Mouse (Mus musculus): ENCODE measurements at regions not wholly inside any gene's neighbourhood (a gene's known extent, or its start where the extent isn't known, plus 50 kb on each side); places are given as distances from the start of the nearest gene placed in this dataset.
A peak's percentile ranks its signal among the peaks of the same experiment; 100 is the strongest.

DNA sequence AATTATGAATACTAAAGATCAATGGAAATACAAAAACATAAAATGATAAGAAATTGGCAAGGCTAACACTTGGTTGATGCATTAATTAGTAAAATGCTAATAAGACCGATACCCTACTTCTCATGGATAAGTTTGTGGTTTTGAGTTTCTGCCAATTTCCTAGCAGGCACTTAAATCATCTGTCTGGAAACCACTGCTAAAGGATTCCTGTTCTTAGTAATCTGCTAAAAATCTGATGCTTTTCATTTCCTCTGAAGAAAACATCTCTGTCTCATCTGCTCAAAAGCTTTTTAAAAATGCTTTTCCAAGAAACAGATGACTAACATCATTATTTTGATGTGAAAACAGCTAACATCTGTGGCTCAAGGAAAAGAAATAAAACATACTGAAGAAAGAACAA is 321.4 kb upstream of the Pcdh7 start:
- Histone ChIP-seq H3K4me1 (ENCODE audit: insufficient read depth) (no peaks in the 10 kb centered on the region), H3K4me2 (no peak overlapping the region), H3K4me3 (ENCODE audit: low read depth, low read length) (no peak overlapping the region), H3K27me3 (ENCODE audit: insufficient read depth, low read length) (no peaks in the 10 kb centered on the region), H3K9ac (no peak overlapping the region), H3K9me3 (ENCODE audit: low read depth, low read length) (no peaks in the 10 kb centered on the region), H3K27ac (ENCODE audit: low read depth) (no peak overlapping the region), H3K36me3 (ENCODE audit: insufficient read depth) (no peaks in the 10 kb centered on the region)
- 62% methylated on average over 1 of the region's 1 CpGs for WGBS
- no peak for TF ChIP-seq CTCF (IDR thresholded peaks at IDR 0.05; ENCODE audit: low read depth)
- DNase-seq, result no peak
- ATAC-seq (ENCODE audit: insufficient read depth), result no peak

GRCm38 (mm10) chr5:57418216-57418615 is 299.6 kb upstream of the Pcdh7 start:
- Histone ChIP-seq H3K9me3 (ENCODE audit: low read depth, low read length) (no peaks in the 10 kb centered on the region), H3K9ac (no peak overlapping the region)

DNA sequence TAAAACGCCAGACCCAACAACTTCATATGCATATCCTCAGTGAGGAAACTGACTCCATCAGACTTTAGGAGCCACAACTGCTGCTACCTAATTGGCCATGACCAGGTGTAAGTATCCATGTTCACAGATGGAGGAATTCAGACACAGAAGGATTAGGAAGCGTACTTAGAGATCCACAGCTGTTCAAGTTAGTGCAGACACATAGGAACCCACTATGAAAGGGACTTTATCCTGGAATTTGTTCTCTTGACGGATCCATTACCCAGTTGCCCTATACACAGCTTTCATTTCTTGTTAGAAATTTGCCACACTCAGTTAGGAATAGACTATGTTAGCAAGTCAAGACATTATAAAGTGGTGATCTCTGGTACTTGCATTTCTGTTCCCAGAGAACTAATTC is 266.7 kb upstream of the Pcdh7 start:
- Histone ChIP-seq H3K27ac (ENCODE audit: low read depth) (no peak overlapping the region), H3K9ac (no peak overlapping the region), H3K4me3 (ENCODE audit: low read depth, low read length) (no peak overlapping the region), H3K4me2 (no peak overlapping the region), H3K9me3 (ENCODE audit: low read depth, low read length) (no peaks in the 10 kb centered on the region), H3K4me1 (ENCODE audit: insufficient read depth) (no peaks in the 10 kb centered on the region), H3K27me3 (ENCODE audit: insufficient read depth, low read length) (no peaks in the 10 kb centered on the region), H3K36me3 (ENCODE audit: insufficient read depth) (no peaks in the 10 kb centered on the region)
- ATAC-seq (ENCODE audit: insufficient read depth) (no peak), DNase-seq (no peak)
- no peak for TF ChIP-seq CTCF (IDR thresholded peaks at IDR 0.05; ENCODE audit: low read depth)
- WGBS, result 74% methylated on average over 3 of the region's 3 CpGs

More at GRCm38 (mm10) chr5:57418216-57418615, 299.6 kb upstream of the Pcdh7 start:
- H3K27ac ChIP-seq (ENCODE audit: low read depth), result no peak overlapping the region
- no peak overlapping the region for H3K4me3 ChIP-seq (ENCODE audit: low read depth, low read length)
- no peak for TF ChIP-seq CTCF (IDR thresholded peaks at IDR 0.05; ENCODE audit: low read depth)
- 85% methylated on average over 2 of the region's 2 CpGs for WGBS
- ATAC-seq (ENCODE audit: insufficient read depth), result no peak
- no peaks in the 10 kb centered on the region for H3K27me3 ChIP-seq (ENCODE audit: insufficient read depth, low read length)
- no peaks in the 10 kb centered on the region for H3K36me3 ChIP-seq (ENCODE audit: insufficient read depth)
- no peak overlapping the region for H3K4me2 ChIP-seq
- no peak for DNase-seq
- H3K4me1 ChIP-seq (ENCODE audit: insufficient read depth), result no peaks in the 10 kb centered on the region

DNA sequence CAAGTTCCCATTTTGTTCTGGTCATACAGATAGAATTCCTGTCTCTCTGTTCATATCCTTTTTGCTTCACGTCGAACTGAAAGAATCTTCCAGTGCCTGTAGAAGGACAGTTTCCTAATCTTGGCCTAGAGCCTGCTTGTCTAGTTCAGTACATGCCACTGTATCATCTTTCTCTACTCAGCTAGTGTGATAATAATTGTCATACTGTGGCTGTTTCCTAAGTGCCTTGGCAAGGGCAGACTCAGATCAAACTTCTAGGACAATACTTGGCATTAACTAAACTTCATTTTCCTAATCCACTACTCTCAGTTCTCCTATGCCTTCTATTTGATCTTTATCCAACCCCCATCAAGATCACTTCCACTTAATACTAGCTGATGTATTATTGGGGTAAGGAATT is 266.3 kb upstream of the Pcdh7 start:
- WGBS, result 68% methylated on average over 2 of the region's 2 CpGs
- DNase-seq (peak; percentile 0), ATAC-seq (ENCODE audit: insufficient read depth) (no peak)
- Histone ChIP-seq H3K9me3 (ENCODE audit: low read depth, low read length) (no peaks in the 10 kb centered on the region), H3K9ac (no peak overlapping the region), H3K4me3 (ENCODE audit: low read depth, low read length) (no peak overlapping the region), H3K27me3 (ENCODE audit: insufficient read depth, low read length) (no peaks in the 10 kb centered on the region), H3K27ac (ENCODE audit: low read depth) (no peak overlapping the region), H3K4me2 (no peak overlapping the region), H3K36me3 (ENCODE audit: insufficient read depth) (no peaks in the 10 kb centered on the region), H3K4me1 (ENCODE audit: insufficient read depth) (no peaks in the 10 kb centered on the region)
- TF ChIP-seq CTCF (IDR thresholded peaks at IDR 0.05; ENCODE audit: low read depth), result no peak

DNA sequence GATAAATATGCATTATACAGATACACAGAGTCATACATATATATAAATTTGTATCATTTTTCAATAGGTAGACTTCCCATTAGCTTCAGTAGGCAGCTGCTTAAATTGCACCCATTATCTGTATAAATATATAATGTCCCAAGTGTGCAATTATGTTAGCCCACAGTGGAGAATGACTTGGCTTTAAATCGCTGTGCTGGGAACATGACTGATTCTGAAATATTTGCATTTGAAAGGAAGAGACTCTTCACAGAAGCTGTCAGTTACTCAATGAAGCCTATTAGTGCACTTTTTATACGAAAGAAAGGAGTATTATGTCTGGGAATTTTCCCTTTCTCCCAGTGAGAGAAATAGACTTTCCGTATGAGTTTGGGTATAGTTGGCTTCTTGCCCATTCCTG is 242.8 kb upstream of the Pcdh7 start:
- Histone ChIP-seq H3K4me2 (no peak overlapping the region), H3K9me3 (ENCODE audit: low read depth, low read length) (no peaks in the 10 kb centered on the region), H3K9ac (no peak overlapping the region), H3K27ac (ENCODE audit: low read depth) (no peak overlapping the region), H3K27me3 (ENCODE audit: insufficient read depth, low read length) (no peaks in the 10 kb centered on the region), H3K36me3 (ENCODE audit: insufficient read depth) (no peaks in the 10 kb centered on the region), H3K4me1 (ENCODE audit: insufficient read depth) (no peaks in the 10 kb centered on the region), H3K4me3 (ENCODE audit: low read depth, low read length) (no peak overlapping the region)
- ATAC-seq (ENCODE audit: insufficient read depth) (no peak), DNase-seq (peak; percentile 18)
- TF ChIP-seq CTCF (IDR thresholded peaks at IDR 0.05; ENCODE audit: low read depth), result no peak
- WGBS, result 51% methylated on average over 3 of the region's 3 CpGs

DNA sequence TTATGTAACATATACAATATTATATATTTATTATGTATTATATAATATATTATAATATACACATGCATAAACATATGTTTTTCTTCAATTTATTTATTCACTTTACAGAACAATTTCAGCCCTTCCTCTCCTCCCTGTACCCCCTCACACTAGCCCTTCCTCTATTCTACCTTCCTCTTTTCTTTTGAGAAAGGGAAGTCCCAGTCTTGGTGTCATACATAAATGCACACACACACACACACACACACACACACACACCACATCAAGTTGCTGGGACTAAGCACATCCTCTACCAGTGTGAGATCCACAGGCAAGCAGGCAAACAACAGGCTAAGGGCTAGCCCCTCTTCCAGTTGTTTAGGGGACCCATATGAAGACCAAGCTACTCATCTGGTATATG is 239.9 kb upstream of the Pcdh7 start:
- H3K27me3 ChIP-seq (ENCODE audit: insufficient read depth, low read length), result no peaks in the 10 kb centered on the region
- H3K27ac ChIP-seq (ENCODE audit: low read depth), result no peak overlapping the region
- DNase-seq (no peak), ATAC-seq (ENCODE audit: insufficient read depth) (no peak)
- H3K4me3 ChIP-seq (ENCODE audit: low read depth, low read length), result no peak overlapping the region
- no peaks in the 10 kb centered on the region for H3K36me3 ChIP-seq (ENCODE audit: insufficient read depth)
- H3K9ac ChIP-seq, result no peak overlapping the region
- no peaks in the 10 kb centered on the region for H3K9me3 ChIP-seq (ENCODE audit: low read depth, low read length)
- no peak for TF ChIP-seq CTCF (IDR thresholded peaks at IDR 0.05; ENCODE audit: low read depth)
- H3K4me2 ChIP-seq, result no peak overlapping the region
- H3K4me1 ChIP-seq (ENCODE audit: insufficient read depth), result no peaks in the 10 kb centered on the region

All from lung, embryonic 14.5 days (tissue).